Mouse (Mus musculus) kidney, adult 2 months (tissue): Measurements from ENCODE around the gene Rnaseh1.

Experiments
- CTCF ChIP-seq: fragments of 200-500 bp; conservative IDR thresholded peaks from 2 replicates; pipeline ENCODE4 v1.5.1; 2011; ENCODE audit warnings: low read depth, mild to moderate bottlenecking, control low read depth, low read length, moderate library complexity, mixed read lengths; ENCODE audit not compliant: insufficient read depth, insufficient read length
- POLR2A ChIP-seq: fragments of 200-500 bp; IDR thresholded peaks from one replicate; pipeline ENCODE4 v1.6.1; 2011; ENCODE audit warnings: low read depth, low read length, control low read depth

GRCm38 (mm10) chr12:28699086-28699485 lies 49.7 kb downstream of the Rnaseh1 start:
- TF ChIP-seq POLR2A, result no peak
- no peak for TF ChIP-seq CTCF
